Mouse (Mus musculus) cortical plate, adult 2 months (tissue): ENCODE data around the gene Urah.

Experiments
- CTCF ChIP-seq: fragments of 200-500 bp; IDR thresholded peaks from 2 replicates; pipeline ENCODE4 v1.5.1; 2011; ENCODE audit warnings: mild to moderate bottlenecking, control low read depth, low read length; ENCODE audit not compliant: insufficient read depth; ENCODE audit errors: extremely low read depth
- POLR2A ChIP-seq: fragments of 200-500 bp; IDR thresholded peaks from 2 replicates; pipeline ENCODE4 v1.6.1; 2011; ENCODE audit warnings: mild to moderate bottlenecking, low read length, control low read depth; ENCODE audit not compliant: insufficient read depth; ENCODE audit errors: extremely low read depth

DNA sequence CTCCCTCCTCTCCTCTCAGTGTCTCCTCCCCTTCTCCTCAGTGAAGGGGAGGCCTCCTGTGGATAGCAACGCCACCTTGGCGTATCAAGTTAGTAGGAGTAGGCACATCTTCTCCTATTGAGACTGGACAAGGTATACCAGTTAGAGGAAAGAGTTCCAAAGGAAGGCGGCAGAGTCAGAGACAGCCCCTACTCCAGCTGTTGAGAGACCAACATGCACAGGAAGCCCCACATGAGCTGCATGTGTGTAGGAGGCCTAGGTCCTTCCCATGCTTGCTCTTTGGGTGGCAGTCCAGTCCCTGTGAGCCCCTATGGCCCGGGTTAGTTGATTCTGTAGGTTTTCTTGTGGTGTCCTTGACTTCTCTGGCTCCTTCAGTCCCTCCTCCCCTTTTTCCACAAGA, 1.5 kb upstream of the Urah start:
- no peak for TF ChIP-seq POLR2A
- no peak for TF ChIP-seq CTCF
